7 mouse cellular contexts compared by ENCODE assay signal in genomic region chr14:74948426-74949240, GRCm38 (mm10). TPM values are rescaled to one million over a fixed set of nuclear protein-coding genes. Genes with fewer than 3 reads are reported as not detected.
DNase-seq lines count a peak whose midpoint lies in the region; ATAC-seq and TF ChIP-seq lines count a peak whose summit lies in the region.

No protein-coding gene starts in this region.

- H3K4me1 ChIP-seq in hindbrain, embryonic 15.5 days (replicated peaks), result peaks cover 29% of the 10 kb centered on the region

- TF ChIP-seq CTCF in left cerebral cortex, adult 2 months (IDR thresholded peaks at IDR 0.05), result peak; percentile 91

- no peaks in the 10 kb centered on the region for H3K9me3 ChIP-seq in hindbrain, embryonic 15.5 days

- peak; percentile 4; the same call in 1 of the 2 replicates for ATAC-seq in hindbrain, embryonic 15.5 days (ENCODE audit: low FRiP score, low read depth)

- peak; percentile 69 for DNase-seq in T-cell, adult 2 months (ENCODE audit: low spot score)
- peak; percentile 83 to 87 for DNase-seq in cerebellum, postnatal 10 days
- peak; percentile 52 to 54 for DNase-seq in frontal cortex, postnatal 25 days (ENCODE audit: low spot score in 2 of 2)
- DNase-seq in left cerebral cortex, adult 2 months (ENCODE audit: extremely low spot score in 1 of 2, low spot score in 2 of 2), result peak; percentile 54 to 60
- DNase-seq in right cerebral cortex, postnatal 25 days, result peak; percentile 50

- intact Hi-C loops in left cerebral cortex, adult 2 months (cut with DNase I), result loop anchor here (2.0 to 5.0 kb wide), 2 partner anchors 96 to 184 kb away; no protein-coding TSS in a partner anchor

- H3K4me2 ChIP-seq in hindbrain, embryonic 15.5 days, result peak overlapping the region; percentile 75

- H3K27ac ChIP-seq in hindbrain, embryonic 15.5 days (replicated peaks), result peak overlapping the region; percentile 96
- H3K27ac ChIP-seq in left cerebral cortex, adult 2 months, result peak overlapping the region; percentile 95
- peak overlapping the region; percentile 60 for H3K27ac ChIP-seq in macrophage

- no peaks in the 10 kb centered on the region for H3K36me3 ChIP-seq in hindbrain, embryonic 15.5 days
- no peaks in the 10 kb centered on the region for H3K36me3 ChIP-seq in macrophage (ENCODE audit: inconsistent target)

- WGBS in hindbrain, embryonic 15.5 days, result 49% methylated on average over 14 of the region's 14 CpGs
- 29% methylated on average over 14 of the region's 14 CpGs for WGBS in macrophage (ENCODE audit: missing documents)

- H3K79me2 ChIP-seq in macrophage (ENCODE audit: inconsistent target), result peaks cover 35% of the 10 kb centered on the region

- H3K9ac ChIP-seq in hindbrain, embryonic 15.5 days, result peak overlapping the region; percentile 94; the same call in 1 of the 2 replicates

- no peaks in the 10 kb centered on the region for H3K27me3 ChIP-seq in hindbrain, embryonic 15.5 days

- H3K4me3 ChIP-seq in hindbrain, embryonic 15.5 days, result peak overlapping the region; percentile 92
- H3K4me3 ChIP-seq in left cerebral cortex, adult 2 months, result peak overlapping the region; percentile 85
- H3K4me3 ChIP-seq in macrophage (ENCODE audit: inconsistent target), result peak overlapping the region; percentile 61

RNA-seq across cellular contexts. Expression of gene Lrch1, which starts 1.0 kb away (rescaled TPM):
- polyA plus RNA-seq in hindbrain, embryonic 15.5 days (2015; fragmentation: Nextera tagmentation; extraction: Ambion mirVana), result 17.4 and 20.2 TPM in 2 replicates
- 10 to 100 TPM; 14.8 to 16.3 TPM for total RNA-seq in left cerebral cortex, adult 2 months (2021)
- 100 to 1,000 TPM in 2 of 26 experiments, 10 to 100 TPM in 24; 24.6 to 189 (median 55.7) TPM for total RNA-seq in macrophage (2018; cell fraction: chromatin; rRNA removed)
- total RNA-seq in macrophage (2018; cell fraction: cytosol; rRNA removed), result 10 to 100 TPM; 11.5 to 21.4 (median 16.2) TPM
- 100 to 1,000 TPM in 1 of 26 experiments, 10 to 100 TPM in 25; 21.1 to 118 (median 40.9) TPM for total RNA-seq in macrophage (2018; cell fraction: nucleus; rRNA removed)
- polyA plus RNA-seq in macrophage (2018), result 10.1 to 12.0 TPM (median 11.9 TPM) in 3 replicates

Comparison
In these comparisons a context has a peak if more than half of its experiments do, and no peak if none do; other contexts are left out.
1. Peak in every context shown above with its lines: DNase-seq, ATAC-seq, H3K4me3 ChIP-seq and H3K27ac ChIP-seq.